Mouse (Mus musculus) ES-E14 (cell line): ENCODE results near the gene Adgrf5. TPM values are rescaled to one million over a fixed set of nuclear protein-coding genes. Genes with fewer than 3 reads are reported as not detected.

Source experiments
- DNase-seq: peaks from one replicate; pipeline ENCODE4 v3.0.0-alpha.2; 2013; ENCODE audit warnings: low read depth, low spot score
- H3K27ac ChIP-seq: 2 replicates; pipeline ENCODE4 v1.5.1; 2012; ENCODE audit warnings: low read depth, mild to moderate bottlenecking, low read length, moderate library complexity, mixed read lengths; ENCODE audit not compliant: poor library complexity, insufficient read depth, severe bottlenecking
- H3K36me3 ChIP-seq: 2 replicates; pipeline ENCODE4 v1.6.1; 2012; ENCODE audit warnings: mild to moderate bottlenecking, low read length, moderate library complexity, mixed read lengths; ENCODE audit not compliant: control insufficient read depth, poor library complexity, insufficient read depth, severe bottlenecking
- H3K4me1 ChIP-seq, 2 experiments: fragments of 150-350 bp in 1 of 2; sonication (generic) in 1 of 2; 2 replicates each; pipeline ENCODE4 v1.6.1; 2012; ENCODE audit warnings: low read length in 2 of 2, mild to moderate bottlenecking in 1 of 2, mixed read lengths in 1 of 2; ENCODE audit not compliant: control insufficient read depth in 2 of 2, insufficient read depth in 2 of 2, poor library complexity in 1 of 2
- H3K4me3 ChIP-seq, 2 experiments: fragments of 150-350 bp in 1 of 2; sonication (generic) in 1 of 2; 2 replicates each; pipeline ENCODE4 v1.5.1; 2012; ENCODE audit warnings: low read length in 2 of 2, low read depth in 1 of 2, mild to moderate bottlenecking in 1 of 2, mixed read lengths in 1 of 2; ENCODE audit not compliant: insufficient read depth in 1 of 2, poor library complexity in 1 of 2, severe bottlenecking in 1 of 2
- H3K9ac ChIP-seq: 2 replicates; pipeline ENCODE4 v1.6.1; 2012; ENCODE audit warnings: low read depth, mild to moderate bottlenecking, low read length, mixed read lengths; ENCODE audit not compliant: poor library complexity, insufficient read depth, severe bottlenecking
- H3K9me3 ChIP-seq: fragments of 150-350 bp; sonication (generic); 2 replicates; pipeline ENCODE4 v1.6.1; 2012; ENCODE audit warnings: low read depth, mild to moderate bottlenecking, low read length; ENCODE audit not compliant: control insufficient read depth, insufficient read depth
- CHD2 ChIP-seq: IDR thresholded peaks from 2 replicates; pipeline ENCODE4 v1.6.1; 2014; ENCODE audit warnings: mild to moderate bottlenecking, low read depth, low read length, inconsistent platforms
- HCFC1 ChIP-seq: IDR thresholded peaks from 2 replicates; pipeline ENCODE4 v1.6.1; 2012; ENCODE audit warnings: low read length, inconsistent platforms, borderline replicate concordance; ENCODE audit not compliant: insufficient read depth
- MAFK ChIP-seq: IDR thresholded peaks from 2 replicates; pipeline ENCODE4 v1.6.1; 2014; ENCODE audit warnings: mild to moderate bottlenecking, low read depth, low read length, inconsistent platforms; ENCODE audit not compliant: insufficient read depth
- ZC3H11A ChIP-seq: IDR thresholded peaks from 2 replicates; pipeline ENCODE4 v1.6.1; 2012; ENCODE audit warnings: low read depth, mild to moderate bottlenecking, inconsistent platforms, low read length, borderline replicate concordance
- ZNF384 ChIP-seq: IDR thresholded peaks from 2 replicates; pipeline ENCODE4 v1.6.1; 2012; ENCODE audit warnings: low read depth, low read length, inconsistent platforms
- in situ Hi-C, 2 experiments: fragments of 600-800 bp; cut with MboI; formaldehyde crosslinking; loops; one replicate each; pipeline ENCODE4 v1.15.1; 2025; ENCODE audit warnings: low sequenced_read_pairs in 2 of 2, inconsistent platforms in 1 of 2; ENCODE audit not compliant: unreplicated experiment in 2 of 2
- total RNA-seq: library from RNA; depleted of rRNA; stranded (reverse); fragments of 300-350 nt; gene quantifications from 2 replicates; pipeline ENCODE4 v1.2.3, GENCODE M21; 2012

Adgrf5 gene
- total RNA-seq, 1 experiment: 5.5 TPM

DNA sequence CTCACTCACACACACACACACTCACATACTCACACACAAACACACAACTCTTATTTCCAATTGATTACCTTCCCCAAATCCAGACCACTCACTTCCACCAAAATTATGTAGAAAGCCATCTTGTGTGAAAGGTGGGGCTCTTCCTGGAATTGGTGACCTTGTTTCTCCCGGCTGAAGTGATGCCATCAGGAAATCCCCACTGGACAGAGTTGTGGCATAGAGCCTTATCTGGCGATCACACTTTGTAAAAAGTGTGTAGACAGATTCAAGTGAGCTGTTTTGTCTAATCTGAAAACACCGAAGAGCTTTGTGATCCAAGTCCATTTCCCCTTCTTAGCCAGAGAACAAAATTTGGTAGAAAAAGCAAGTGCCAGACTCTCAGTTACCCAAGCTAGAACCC, 46.1 kb downstream of the Adgrf5 start:
- in situ Hi-C loops: no loop called here

DNA sequence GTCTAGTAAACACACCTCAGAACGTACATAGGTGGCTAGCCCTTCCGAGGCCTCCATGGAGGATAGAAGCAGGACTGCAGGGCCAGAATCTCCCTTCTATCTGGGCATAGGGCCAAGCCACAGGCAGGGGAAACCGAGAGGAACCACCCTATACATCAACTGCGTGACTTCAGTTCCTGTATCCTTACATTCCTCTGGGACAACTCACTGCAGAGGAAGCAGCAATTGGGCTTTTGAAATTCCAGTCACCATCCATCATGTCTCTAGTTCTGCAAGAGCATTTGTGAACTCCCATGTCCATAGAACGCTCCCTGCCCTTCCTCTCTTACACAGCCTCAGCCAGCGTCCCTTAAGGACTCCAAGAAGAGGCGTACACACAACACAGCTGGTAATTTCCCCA, 47.3 kb downstream of the Adgrf5 start:
- Histone ChIP-seq H3K4me1 (peaks cover 0 to 3% of the 10 kb centered on the region in 2 experiments; a peak in 1 of 4 replicates), H3K9ac (no peak overlapping the region), H3K27ac (no peak overlapping the region), H3K9me3 (no peaks in the 10 kb centered on the region), H3K4me3 (no peak overlapping the region), H3K36me3 (no peaks in the 10 kb centered on the region)
- in situ Hi-C loops: no loop called here
- TF ChIP-seq MAFK: no peak
- DNase-seq: no peak

More for the DNA sequence above, 46.1 kb downstream of the Adgrf5 start:
- no peak for DNase-seq
- H3K9me3 ChIP-seq: no peaks in the 10 kb centered on the region
- H3K27ac ChIP-seq: no peak overlapping the region
- no peak overlapping the region for H3K9ac ChIP-seq
- H3K36me3 ChIP-seq: no peaks in the 10 kb centered on the region
- H3K4me3 ChIP-seq: no peak overlapping the region
- H3K4me1 ChIP-seq: peaks cover 0 to 3% of the 10 kb centered on the region in 2 experiments; a peak in 1 of 4 replicates
- TF ChIP-seq MAFK: no peak
- no peak for TF ChIP-seq CHD2
- no peak for TF ChIP-seq HCFC1
- no peak for TF ChIP-seq ZNF384
- no peak for TF ChIP-seq ZC3H11A

DNA sequence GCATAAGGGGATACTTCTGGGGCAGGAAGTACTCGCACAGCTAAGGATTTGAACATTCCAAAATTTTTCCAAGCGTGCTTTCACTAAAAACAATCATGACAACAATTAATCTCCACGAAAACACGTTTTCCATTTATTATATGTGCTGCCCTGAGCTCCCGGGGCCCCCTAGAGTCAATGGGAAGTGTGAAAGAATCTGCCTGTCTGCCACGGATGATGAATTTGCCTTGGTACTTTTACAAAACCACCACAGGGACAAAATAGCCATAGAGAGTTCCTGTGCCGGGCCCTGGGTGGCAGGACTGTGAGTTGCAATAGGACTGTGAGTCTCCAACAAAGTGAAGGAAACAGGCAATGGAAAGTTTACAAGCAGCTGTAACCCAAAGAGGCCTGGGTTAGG, 52.9 kb downstream of the Adgrf5 start:
- in situ Hi-C loops: no loop called here
- TF ChIP-seq ZC3H11A (no peak), ZNF384 (no peak), MAFK (no peak), CHD2 (no peak), HCFC1 (no peak)
- H3K36me3 ChIP-seq: no peaks in the 10 kb centered on the region
- H3K9me3 ChIP-seq: no peaks in the 10 kb centered on the region
- DNase-seq: no peak
- H3K27ac ChIP-seq: no peak overlapping the region
- H3K4me3 ChIP-seq: no peak overlapping the region
- no peak overlapping the region for H3K9ac ChIP-seq
- H3K4me1 ChIP-seq: no peaks in the 10 kb centered on the region

DNA sequence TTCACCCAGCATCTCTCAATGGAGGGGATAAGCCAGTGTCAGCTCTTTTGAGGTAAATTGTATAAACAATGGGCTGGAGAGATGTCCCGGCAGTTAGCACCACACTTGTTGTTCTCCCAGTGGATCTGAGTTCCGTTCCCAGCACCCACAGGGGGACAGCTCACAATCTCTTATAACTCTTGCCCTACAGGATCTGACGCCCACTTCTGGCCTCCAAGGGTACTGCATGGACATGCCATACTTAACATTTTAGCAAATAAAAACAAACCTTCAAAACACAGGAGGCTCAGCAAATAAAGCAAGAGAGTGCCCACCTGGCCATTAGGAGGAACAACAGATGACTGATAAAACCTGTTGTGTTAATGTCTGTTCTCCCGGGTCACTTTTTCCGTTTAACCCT, 59.0 kb downstream of the Adgrf5 start:
- Histone ChIP-seq H3K4me1 (no peaks in the 10 kb centered on the region), H3K9ac (no peak overlapping the region), H3K27ac (no peak overlapping the region), H3K36me3 (no peaks in the 10 kb centered on the region), H3K9me3 (no peaks in the 10 kb centered on the region), H3K4me3 (no peak overlapping the region)
- in situ Hi-C loops: no loop called here
- DNase-seq: peak; percentile 22
- no peak for TF ChIP-seq ZC3H11A
- no peak for TF ChIP-seq HCFC1
- TF ChIP-seq ZNF384: no peak

DNA sequence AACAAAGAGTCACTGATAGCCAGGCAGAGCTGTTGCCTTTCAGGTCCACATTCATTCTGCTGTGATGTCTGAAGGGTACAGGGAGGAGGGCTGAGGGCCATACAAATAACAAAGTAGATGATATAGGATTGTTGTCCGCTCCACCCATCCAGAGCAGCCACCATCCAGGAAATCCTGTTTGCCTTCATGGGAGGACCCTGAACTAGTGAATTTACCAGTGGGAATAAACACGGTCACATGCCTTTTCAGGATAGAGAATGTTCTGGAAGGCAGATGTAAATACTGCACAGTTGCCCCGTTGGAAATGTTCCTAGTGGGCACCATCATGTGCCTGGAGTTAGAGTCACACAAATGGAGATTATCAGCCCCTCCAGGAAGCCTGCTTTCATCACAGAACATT, 60.1 kb downstream of the Adgrf5 start:
- Histone ChIP-seq H3K36me3 (no peaks in the 10 kb centered on the region), H3K9me3 (no peaks in the 10 kb centered on the region), H3K27ac (no peak overlapping the region), H3K4me1 (no peaks in the 10 kb centered on the region), H3K9ac (no peak overlapping the region), H3K4me3 (no peak overlapping the region)
- in situ Hi-C loops: no loop called here
- DNase-seq: no peak
- TF ChIP-seq ZC3H11A (no peak), HCFC1 (no peak), MAFK (no peak), ZNF384 (no peak)
